Mouse (Mus musculus) MEL (cell line): Measurements from ENCODE around the gene Bmt2.
A peak's percentile ranks its signal among the peaks of the same experiment; 100 is the strongest.

Experiments used
- CTCF ChIP-seq, 3 experiments: IDR thresholded peaks in 2 of 3; conservative IDR thresholded peaks in 1 of 3; 2 replicates each; pipeline ENCODE4 v1.5.1; 2011 to 2012; ENCODE audit warnings: low read length in 3 of 3, low read depth in 2 of 3, mild to moderate bottlenecking in 2 of 3, improper control_type of control experiment in 1 of 3, inconsistent platforms in 1 of 3, mixed read lengths in 1 of 3, moderate library complexity in 1 of 3; ENCODE audit not compliant: control insufficient read depth in 1 of 3, insufficient read depth in 1 of 3, poor library complexity in 1 of 3, severe bottlenecking in 1 of 3
- EP300 ChIP-seq, 2 experiments: IDR thresholded peaks; 2 replicates each; pipeline ENCODE4 v1.6.1; 2011; ENCODE audit warnings: improper control_type of control experiment in 2 of 2, low read length in 2 of 2, low read depth in 1 of 2, mild to moderate bottlenecking in 1 of 2
- ETS1 ChIP-seq: IDR thresholded peaks from 2 replicates; pipeline ENCODE4 v1.6.1; 2012; ENCODE audit warnings: low read depth, mild to moderate bottlenecking, inconsistent platforms, low read length, improper control_type of control experiment, moderate library complexity
- GATA1 ChIP-seq: IDR thresholded peaks from 2 replicates; pipeline ENCODE4 v1.6.1; 2011; ENCODE audit warnings: low read depth, low read length, improper control_type of control experiment
- MAFK ChIP-seq: IDR thresholded peaks from 2 replicates; pipeline ENCODE4 v1.6.1; 2011; ENCODE audit warnings: low read depth, mild to moderate bottlenecking, low read length, improper control_type of control experiment, borderline replicate concordance
- MYC ChIP-seq: IDR thresholded peaks from 2 replicates; pipeline ENCODE4 v1.6.1; 2011; ENCODE audit warnings: low read depth, mild to moderate bottlenecking, low read length, improper control_type of control experiment, moderate library complexity
- POLR2A ChIP-seq, 2 experiments: IDR thresholded peaks; 2 replicates each; pipeline ENCODE4 v1.6.1; 2011 to 2012; ENCODE audit warnings: low read length in 2 of 2, mild to moderate bottlenecking in 2 of 2, control low read depth in 1 of 2, improper control_type of control experiment in 1 of 2, low read depth in 1 of 2, moderate library complexity in 1 of 2; ENCODE audit not compliant: control insufficient read depth in 1 of 2, insufficient read depth in 1 of 2, poor library complexity in 1 of 2
- SIN3A ChIP-seq: IDR thresholded peaks from 2 replicates; pipeline ENCODE4 v1.6.1; 2012; ENCODE audit warnings: low read length, improper control_type of control experiment, inconsistent platforms
- SMC3 ChIP-seq: IDR thresholded peaks from 2 replicates; pipeline ENCODE4 v1.6.1; 2011; ENCODE audit warnings: low read depth, low read length, improper control_type of control experiment
- TBP ChIP-seq: IDR thresholded peaks from 2 replicates; pipeline ENCODE4 v1.8.0; 2011; ENCODE audit warnings: low read depth, low read length, improper control_type of control experiment
- UBTF ChIP-seq: IDR thresholded peaks from 2 replicates; pipeline ENCODE4 v1.6.1; 2012; ENCODE audit warnings: low read depth, mild to moderate bottlenecking, inconsistent platforms, low read length, improper control_type of control experiment, moderate library complexity, borderline replicate concordance; ENCODE audit not compliant: insufficient read depth
- ZNF384 ChIP-seq: IDR thresholded peaks from 2 replicates; pipeline ENCODE4 v1.6.1; 2012; ENCODE audit warnings: low read depth, mild to moderate bottlenecking, inconsistent platforms, low read length, improper control_type of control experiment

DNA sequence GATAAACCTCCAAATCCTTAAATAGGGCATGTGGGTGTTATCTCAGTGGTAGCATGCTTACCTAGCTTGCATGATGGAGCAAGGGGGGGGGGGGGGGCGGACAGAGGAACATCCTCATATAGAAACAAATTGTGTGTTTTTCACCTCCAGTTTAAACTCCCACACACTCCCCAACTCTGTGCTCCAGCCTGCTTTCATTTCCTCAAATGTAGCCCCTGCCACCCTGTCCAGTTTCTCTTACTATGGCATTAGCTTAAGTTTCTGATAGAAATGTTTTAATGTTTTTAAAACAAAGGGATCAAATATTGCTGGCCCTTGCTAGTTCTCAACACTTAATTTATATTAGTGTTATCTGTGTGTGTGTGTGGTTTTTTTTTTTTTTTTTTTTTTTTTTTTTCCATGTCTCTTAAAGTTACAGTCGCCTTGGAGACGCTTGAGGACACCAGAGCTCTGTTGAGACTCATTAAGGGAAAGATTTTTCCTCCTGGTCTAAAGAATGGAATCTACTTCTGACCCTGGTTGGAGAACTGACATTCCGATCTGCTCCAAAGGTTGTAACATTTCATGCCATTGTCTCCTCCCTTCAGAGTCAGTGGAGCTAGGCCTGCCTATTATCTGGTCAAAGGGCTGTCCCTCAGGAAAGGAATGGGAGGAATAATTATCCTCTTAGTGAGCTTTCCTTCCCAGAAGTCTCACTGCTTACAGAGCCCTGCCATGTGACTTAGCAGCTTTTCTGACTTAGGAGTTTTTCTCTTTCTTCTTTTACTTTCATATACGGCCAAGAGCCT is 68.2 kb downstream of the Bmt2 start:
- TF ChIP-seq UBTF (no peak), TBP (no peak), SIN3A (peak; percentile 72), POLR2A (IDR thresholded peaks at IDR 0.05; ENCODE audit: control insufficient read depth in 1 of 2, insufficient read depth in 1 of 2, low read depth in 1 of 2, low read length in 2 of 2, poor library complexity in 1 of 2) (no peak), SMC3 (no peak), GATA1 (peak; percentile 77), ZNF384 (peak; percentile 99), EP300 (IDR thresholded peaks at IDR 0.05; ENCODE audit: low read depth in 1 of 2, low read length in 2 of 2) (peak in 1 of 2 experiments; percentile 16; a peak in 2 of 4 replicates), CTCF (IDR thresholded peaks at IDR 0.05 in 2 of 3, conservative IDR thresholded peaks at IDR 0.05 in 1 of 3; ENCODE audit: control insufficient read depth in 1 of 3, insufficient read depth in 1 of 3, low read depth in 2 of 3, low read length in 3 of 3, poor library complexity in 1 of 3, severe bottlenecking in 1 of 3) (no peak), MAFK (peak; percentile 35; the same call in 1 of the 2 replicates), ETS1 (peak; percentile 9; the same call in 1 of the 2 replicates), MYC (no peak)
